Mouse (Mus musculus): ENCODE results near the gene Ppm1j.
"Not testable (repeated sequence)": the region's sequence is repeated elsewhere in the genome, so short reads cannot be mapped to it uniquely, and the experiment has no call there.

Ppm1j gene

GRCm38 (mm10) chr3:104780561-104781420 lies at the start of gene Ppm1j:
Gene Ppm1j (plus strand): TSS chr3:104781056.
- in situ Hi-C loops (cut with MboI, MseI) = loop anchor here (5.0 to 10.0 kb wide), 4 partner anchors 77 to 282 kb away; partner anchors contain the start of genes Cttnbp2nl (in 1 of the 2) and Wnt2b (in 1 of the 2)

- in situ Hi-C loops (cut with MboI, MseI) = no loop called here
These were observed 47.9 kb upstream of the Ppm1j start for GRCm38 (mm10) chr3:104732907-104733306.

DNA sequence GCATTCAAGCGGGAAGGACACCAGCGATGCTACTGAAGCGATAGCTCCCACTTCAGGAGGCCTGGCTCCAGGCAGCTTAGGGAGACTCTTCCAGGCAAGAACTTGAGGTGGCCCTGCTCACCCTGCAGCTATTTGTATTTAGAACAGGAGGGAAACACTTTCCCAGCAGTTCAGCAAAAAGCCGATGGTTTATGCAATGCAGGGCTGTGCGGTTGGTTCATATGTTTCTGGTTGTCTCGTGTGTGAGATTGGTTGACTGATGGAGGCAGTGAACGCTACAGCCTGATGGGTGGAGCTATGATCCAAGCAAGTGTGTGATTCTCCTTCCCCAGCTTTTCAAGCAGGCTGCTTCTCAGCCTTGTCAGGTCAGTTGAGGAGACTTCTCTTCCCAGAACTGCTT lies 46.2 kb upstream of the Ppm1j start:
- in situ Hi-C loops (cut with MboI, MseI) = no loop called here

DNA sequence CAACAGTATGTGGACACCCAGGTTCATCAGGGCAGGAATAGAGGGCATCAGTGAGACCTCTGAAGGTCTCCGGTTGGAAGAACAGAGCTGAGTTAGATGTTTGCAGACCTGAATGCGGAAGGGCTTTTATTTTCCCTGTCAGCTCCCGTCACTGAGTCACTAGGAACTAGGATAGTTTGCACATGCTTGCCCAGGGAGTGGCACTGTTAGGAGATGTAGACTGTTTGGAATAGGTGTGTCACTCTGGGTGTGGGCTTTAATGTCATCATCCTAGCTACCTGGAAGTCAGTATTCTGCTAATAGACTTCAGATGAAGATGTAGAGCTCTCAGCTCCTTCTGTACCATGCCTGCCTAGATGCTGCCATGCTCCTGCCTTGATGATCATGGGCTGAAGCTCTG lies 38.9 kb upstream of the Ppm1j start:
- in situ Hi-C loops (cut with MboI, MseI) = no loop called here

- in situ Hi-C loops (cut with MboI, MseI) = no loop called here
These were observed 37.7 kb upstream of the Ppm1j start for GRCm38 (mm10) chr3:104743161-104743560.

DNA sequence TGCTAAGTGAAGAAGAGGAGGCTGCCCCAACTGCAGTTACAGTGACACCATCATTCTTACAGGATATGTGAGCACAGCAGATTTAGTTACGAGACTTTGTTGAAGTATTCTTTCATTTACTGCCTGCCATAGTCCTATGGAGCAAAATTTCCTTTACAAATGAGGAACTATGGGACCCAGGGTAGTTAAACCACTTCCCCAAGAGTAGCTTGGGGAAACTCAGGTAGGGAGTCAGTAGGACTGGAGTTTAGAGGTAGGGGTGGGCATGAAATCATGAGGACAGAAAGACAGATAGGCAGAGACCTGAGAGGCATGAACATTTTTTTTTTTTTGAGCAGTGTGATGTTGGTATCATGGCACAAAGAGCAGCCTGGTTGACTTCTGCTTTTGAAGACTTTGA lies 37.0 kb upstream of the Ppm1j start:
- in situ Hi-C loops (cut with MboI, MseI) = no loop called here

- in situ Hi-C loops (cut with MboI, MseI) = not testable (repeated sequence)
These were observed 28.0 kb upstream of the Ppm1j start for GRCm38 (mm10) chr3:104752845-104753244.

GRCm38 (mm10) chr3:104758406-104758805 lies 22.4 kb upstream of the Ppm1j start:
- in situ Hi-C loops (cut with MboI, MseI) = no loop called here

DNA sequence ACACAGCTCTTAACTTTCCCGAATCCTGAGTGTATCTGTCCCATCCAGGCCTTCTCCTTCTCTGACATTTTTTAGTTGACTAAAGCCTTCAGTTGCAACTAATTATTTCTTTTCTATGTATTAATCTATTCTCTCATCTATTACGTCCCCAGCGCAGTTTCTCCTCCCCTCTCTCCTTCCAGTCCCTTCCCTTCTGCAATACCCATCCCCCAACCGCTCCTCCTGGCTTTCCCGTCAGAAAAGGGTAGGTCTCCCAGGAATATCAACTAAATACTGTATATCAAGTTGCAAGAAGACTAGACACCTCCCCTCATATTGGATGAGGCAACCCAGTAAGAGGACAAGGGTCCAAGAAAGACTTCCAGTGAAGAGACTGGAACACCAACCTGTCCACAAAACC lies 22.0 kb upstream of the Ppm1j start:
- in situ Hi-C loops (cut with MboI, MseI) = no loop called here

- in situ Hi-C loops (cut with MboI, MseI) = not testable (repeated sequence)
These were observed 18.6 kb upstream of the Ppm1j start for GRCm38 (mm10) chr3:104762103-104762863.

- in situ Hi-C loops (cut with MboI, MseI) = no loop called here
These were observed 15.8 kb upstream of the Ppm1j start for GRCm38 (mm10) chr3:104765021-104765420.

DNA sequence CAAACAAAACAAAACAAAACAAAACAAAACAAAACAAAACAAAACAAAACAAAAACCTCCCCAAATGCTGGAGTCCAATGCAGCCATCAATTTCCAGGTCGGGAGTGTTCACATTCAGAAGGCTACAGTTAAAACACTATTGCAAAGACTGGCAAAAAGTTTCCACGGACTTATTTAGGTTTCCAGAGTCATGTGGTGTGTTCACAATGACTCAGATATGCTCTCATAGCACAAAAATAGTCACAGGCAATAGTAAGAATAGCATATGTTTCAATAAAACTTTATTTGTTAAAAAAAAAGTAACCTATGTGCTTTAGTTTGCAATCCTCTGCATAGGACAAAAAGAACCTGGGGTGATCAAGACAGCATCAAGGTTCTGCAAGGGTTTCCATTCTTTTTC lies 13.7 kb upstream of the Ppm1j start:
- in situ Hi-C loops (cut with MboI, MseI) = no loop called here

DNA sequence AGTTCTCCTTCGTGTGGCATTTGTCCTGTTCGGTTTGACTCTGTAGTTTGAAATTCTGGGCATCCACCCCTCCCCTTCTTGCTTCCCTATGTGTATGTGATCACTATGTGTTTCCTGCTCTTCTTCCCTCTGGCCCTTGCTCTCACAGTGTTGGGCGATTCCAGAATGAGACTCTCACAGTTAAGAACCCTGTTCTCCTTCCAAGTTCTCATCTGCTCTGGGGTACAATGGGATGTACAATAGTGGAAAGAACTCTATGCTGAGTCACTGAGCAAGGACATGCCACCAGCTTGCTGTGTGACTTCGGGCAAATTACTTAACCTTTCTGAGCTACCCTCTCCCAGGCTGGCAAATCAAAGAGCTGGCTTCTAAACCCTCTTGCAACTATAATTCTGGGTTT lies 13.1 kb upstream of the Ppm1j start:
- in situ Hi-C loops (cut with MboI, MseI) = no loop called here

DNA sequence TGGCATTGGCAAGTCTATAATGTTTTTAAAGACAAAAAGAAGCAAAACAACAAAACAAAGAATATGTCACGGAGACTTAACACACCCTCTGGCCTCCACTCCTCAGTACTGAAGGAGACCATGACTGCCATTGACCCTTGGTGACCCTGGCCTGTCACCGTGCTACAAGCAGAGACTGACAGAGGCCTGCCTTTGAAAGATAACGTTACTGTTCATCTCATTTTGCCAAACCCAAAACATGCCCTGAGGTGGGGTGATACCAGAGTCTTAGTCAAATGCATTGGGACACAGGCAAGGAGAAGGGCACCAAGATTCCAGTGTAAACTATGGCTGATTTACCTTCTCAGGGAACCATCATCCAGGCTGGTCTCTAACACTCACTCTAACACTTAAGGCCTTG lies 11.7 kb upstream of the Ppm1j start:
- in situ Hi-C loops (cut with MboI, MseI) = no loop called here

GRCm38 (mm10) chr3:104770035-104770434 lies 10.8 kb upstream of the Ppm1j start:
- in situ Hi-C loops (cut with MboI, MseI) = loop anchor here (5.0 to 10.0 kb wide), 3 partner anchors 55 to 197 kb away; no protein-coding TSS in a partner anchor

GRCm38 (mm10) chr3:104770918-104771317 lies 9.9 kb upstream of the Ppm1j start:
- in situ Hi-C loops (cut with MboI, MseI) = loop anchor here (5.0 to 10.0 kb wide), 3 partner anchors 56 to 196 kb away; no protein-coding TSS in a partner anchor

DNA sequence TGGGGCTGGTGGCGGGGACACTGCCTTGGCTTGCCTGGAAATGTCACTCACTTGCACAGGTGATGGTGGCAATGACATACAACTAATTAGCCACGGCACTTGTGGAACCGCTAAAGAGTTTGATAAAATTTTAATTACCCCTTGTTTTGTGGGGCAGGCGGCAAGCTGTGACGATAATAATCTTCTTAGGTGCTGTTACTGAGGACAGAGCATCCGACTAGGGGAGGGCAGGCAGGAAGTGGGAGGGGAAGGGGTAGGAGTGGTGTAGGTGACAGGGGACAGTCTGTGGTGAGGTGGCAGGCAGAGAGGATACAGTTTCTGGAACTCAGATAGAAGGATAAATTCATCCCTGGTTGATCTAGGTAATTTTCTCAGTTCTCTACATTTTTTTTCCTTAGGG lies 9.4 kb upstream of the Ppm1j start:
- in situ Hi-C loops (cut with MboI, MseI) = loop anchor here (5.0 to 10.0 kb wide), 3 partner anchors 57 to 196 kb away; no protein-coding TSS in a partner anchor

GRCm38 (mm10) chr3:104773301-104773700 lies 7.6 kb upstream of the Ppm1j start:
- in situ Hi-C loops (cut with MboI, MseI) = loop anchor here (5.0 to 10.0 kb wide), 3 partner anchors 58 to 194 kb away; no protein-coding TSS in a partner anchor

- in situ Hi-C loops (cut with MboI, MseI) = loop anchor here in 1 of 2 experiments (10.0 kb wide), 1 partner anchor 63 kb away; no protein-coding TSS in a partner anchor
These were observed 3.5 kb upstream of the Ppm1j start for GRCm38 (mm10) chr3:104777342-104777741.

DNA sequence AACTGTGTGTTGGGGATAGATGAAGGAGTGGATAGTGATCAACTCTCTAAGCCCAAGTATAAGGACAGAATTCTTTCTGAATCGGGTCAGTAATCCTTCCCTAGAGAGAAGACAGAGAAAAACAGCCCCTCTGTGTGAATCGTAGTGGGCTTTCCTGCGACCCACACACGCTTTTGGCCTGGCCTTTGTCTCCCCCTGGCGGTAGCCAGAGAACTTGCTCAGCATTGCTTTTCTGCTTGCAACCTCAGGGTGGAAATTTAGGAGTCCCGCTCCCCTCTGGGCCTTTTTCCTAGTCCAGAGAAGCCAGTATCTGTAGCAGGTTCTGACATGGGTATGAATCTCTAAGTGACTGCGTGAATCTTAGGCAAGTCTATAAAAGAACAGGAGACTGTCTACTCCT lies 907 bp upstream of the Ppm1j start:
- in situ Hi-C loops (cut with MboI, MseI) = loop anchor here (5.0 to 10.0 kb wide), 5 partner anchors 65 to 282 kb away; partner anchors contain the start of genes Cttnbp2nl (in 1 of the 2) and Wnt2b (in 1 of the 2)

GRCm38 (mm10) chr3:104781471-104781903 lies 631 bp downstream of the Ppm1j start, which contains the start of gene Fam19a3:
Gene Fam19a3 (minus strand): TSS chr3:104781840.
- in situ Hi-C loops (cut with MboI, MseI) = loop anchor here (5.0 to 10.0 kb wide), 4 partner anchors 76 to 281 kb away; partner anchors contain the start of genes Cttnbp2nl (in 1 of the 2) and Wnt2b (in 1 of the 2)

Measured in T-helper 17 cell (primary cell).